Mouse (Mus musculus) erythroblast, adult 5-6 weeks (primary cell): Measurements from ENCODE around the gene Cab39. TPM values are rescaled to one million over a fixed set of nuclear protein-coding genes. Genes with fewer than 3 reads are reported as not detected.

ENCODE experiments used
- ATAC-seq: replicated peaks from 2 replicates; pipeline ENCODE4 v1.8.0; 2016; ENCODE audit warnings: moderate number of reproducible peaks, mild to moderate bottlenecking, moderate TSS enrichment, inconsistent platforms; ENCODE audit not compliant: poor library complexity, low FRiP score, severe bottlenecking
- total RNA-seq, 2 experiments: library from RNA; stranded (forward) in 1 of 2; stranded (reverse) in 1 of 2; fragments of 150-400 nt in 1 of 2; fragments of 200-764, 138-1000 nt in 1 of 2; gene quantifications; 2 replicates each; pipeline versions ENCODE4 v1.2.3 to v1.2.4; 2015 to 2017; ENCODE audit warnings: low replicate concordance in 2 of 2

Gene Cab39
- total RNA-seq, 2 experiments from 2014 or later: 24.6 to 48.6 TPM

DNA sequence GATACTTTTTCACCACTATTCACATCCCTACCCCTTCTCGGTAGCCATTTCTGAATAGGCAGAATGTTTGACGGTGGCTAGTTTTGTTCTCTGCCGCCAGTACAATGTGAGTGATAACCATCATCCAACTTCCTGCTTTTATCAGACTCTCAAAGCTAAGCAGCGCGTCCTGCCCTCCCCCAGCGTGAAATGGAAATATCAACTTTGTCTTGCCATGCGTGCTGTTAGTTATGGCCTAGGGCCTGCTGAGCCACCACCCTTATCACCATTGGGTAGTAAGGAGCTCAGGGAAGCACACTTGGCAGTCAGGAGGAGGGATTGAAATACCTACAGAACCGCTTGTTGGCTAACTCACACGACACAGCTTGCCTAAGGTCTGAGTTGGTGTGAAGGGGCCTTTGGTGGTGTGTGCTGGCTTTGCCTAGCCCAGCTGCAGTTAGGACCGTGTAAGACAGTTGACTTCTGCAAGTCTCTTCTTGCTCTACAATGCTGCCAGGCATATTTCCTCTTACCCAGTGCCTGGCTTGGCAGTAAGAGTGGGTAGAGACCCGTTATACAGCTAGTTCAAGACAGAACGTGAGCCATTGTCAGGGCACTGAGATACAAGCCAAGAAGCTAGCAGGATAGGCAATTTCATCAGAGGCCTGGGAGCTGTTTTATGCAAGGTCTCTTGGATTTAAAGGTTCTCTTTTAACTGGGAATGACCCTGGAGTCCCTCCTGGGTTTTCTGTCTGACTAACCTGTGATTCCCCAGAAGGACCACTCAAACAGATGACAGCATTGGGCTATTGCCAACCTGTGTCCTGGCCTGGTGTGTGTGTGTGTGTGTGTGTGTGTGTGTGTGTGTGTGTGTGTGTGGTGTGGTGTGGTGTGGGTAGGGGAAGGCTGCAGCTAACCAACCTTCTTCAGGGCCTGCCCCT lies 103.8 kb downstream of the Cab39 start:
- ATAC-seq: no peak

DNA sequence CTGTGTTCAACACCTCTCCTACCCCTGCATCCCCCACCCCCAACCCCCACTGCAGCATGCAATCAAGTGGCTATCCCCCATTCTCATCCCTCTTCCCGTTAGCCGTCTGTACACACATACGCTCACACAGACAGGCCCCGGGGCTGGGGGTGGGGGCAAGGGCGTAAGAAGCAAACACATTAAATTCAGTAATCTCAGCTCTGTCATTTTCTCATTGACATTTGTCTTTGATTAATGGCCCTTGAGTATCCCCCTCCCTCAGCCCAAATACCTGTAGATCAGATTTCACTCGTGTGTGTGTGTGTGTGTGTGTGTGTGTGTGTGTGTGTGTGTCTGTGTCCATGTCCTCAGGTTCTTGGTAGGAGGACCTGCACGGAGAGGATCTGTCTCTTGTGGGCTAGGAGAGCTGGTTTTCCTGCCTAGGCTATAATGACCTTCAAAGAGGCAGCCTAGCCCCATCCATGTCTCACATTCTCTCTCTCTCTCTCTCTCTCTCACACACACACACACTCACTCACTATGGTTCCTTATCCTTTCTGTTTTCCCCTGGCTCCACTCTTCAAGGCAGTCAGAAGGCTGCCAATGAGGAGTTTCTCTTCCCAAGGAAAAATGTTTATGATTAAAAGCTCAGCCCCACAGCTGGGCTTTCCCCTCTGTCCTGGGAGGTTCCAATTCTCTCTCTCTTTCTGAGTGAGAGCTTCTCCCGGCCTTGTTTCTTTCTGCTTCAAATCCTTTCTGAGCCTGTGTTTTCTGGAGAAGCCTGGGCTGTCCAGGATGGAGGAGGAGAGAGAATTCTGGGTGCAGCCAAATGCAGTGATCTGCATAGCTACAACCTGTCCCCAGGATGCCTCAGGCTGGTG lies 104.9 kb downstream of the Cab39 start:
- no peak for ATAC-seq

DNA sequence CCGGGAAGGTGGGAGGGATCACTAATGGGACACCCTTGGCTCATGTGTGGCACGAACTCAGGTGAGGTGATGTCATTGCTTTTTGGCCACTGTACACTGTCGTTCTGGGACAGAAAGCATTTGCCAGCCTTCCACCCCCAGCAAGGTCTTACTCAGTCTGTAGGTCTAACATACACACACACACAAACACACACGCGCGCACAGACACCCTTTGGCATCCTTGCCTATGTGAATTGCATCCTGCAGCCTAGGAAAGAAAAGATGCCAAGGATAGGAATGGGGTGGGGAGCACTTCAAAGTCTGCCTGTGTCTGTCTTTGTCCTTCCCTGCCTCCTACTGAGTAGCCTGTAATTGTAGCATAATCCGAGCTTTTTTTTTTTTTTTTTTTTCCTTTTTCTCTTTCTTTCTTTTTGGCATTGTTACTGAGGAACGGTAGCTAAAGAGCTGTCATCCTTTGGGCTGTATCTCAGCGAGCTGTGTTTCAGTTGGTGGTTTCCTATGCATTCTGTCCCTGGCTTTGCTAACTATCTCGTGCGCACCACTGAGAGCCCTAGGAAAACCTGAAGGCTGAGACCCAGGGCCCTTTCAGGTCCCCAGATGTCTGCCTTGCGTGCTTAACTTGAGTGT lies 105.6 kb downstream of the Cab39 start:
- no peak for ATAC-seq

DNA sequence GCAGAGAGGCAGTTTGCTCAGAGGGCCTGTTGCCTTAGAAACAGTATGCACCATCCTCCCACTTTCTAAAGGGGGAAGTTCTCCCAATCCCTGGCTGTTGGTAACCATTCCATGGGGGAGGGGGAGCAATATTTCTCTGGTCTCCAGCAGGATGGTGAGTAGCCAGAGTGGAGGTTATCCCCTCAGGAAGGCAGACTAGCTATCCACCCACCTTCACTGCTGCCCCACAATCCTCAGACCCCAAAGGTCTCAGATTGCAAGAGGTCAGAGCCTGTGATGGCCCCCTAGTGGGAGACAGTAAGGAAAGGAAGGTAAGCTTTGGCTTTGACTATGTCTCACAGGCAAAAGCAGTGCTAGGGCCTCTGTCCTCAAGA lies 106.1 kb downstream of the Cab39 start:
- no peak for ATAC-seq

DNA sequence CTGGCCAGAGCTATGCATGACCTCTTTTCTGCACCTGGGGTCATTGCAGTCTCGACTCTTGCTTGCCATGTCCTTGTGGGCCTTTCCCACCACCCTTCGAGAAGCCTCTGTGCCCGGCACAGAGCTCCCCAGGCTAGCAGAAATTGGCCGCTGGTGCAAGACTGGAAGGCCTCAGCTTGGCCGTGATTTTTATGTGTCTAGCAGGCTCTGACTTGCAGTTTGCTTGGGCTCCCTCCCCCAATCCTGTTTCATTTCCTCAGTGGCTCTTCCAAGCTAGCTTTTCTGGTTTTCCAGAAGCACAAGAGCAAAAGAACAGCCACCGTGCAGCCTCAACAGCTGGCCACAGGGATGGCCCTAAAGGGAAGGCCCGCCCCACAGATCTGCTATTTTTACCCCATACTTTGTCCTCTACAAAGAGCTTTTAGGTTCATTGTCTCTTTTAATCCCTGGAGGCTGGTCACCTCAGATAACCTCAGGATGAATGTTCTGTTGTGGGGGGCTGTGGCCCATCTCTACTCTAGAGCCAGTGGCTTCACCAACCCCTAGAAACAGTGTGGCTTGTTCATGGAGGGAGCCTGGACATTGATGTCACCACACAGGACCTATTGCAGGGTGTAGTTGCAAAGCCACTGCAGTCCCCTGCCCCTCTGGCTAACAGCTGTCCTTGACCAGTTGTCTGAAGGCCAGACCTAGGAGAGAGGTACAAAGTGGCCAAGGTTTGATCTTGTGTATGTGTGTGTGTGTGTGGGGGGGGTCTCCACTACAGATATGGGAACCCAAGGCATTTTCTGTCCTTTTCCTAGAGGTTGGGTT lies 107.5 kb downstream of the Cab39 start:
- ATAC-seq: no peak

Other genes with a start within 250 kb of the Cab39 start
- gene G530012D18Rik, start 217.8 kb upstream of the Cab39 start, total RNA-seq (2015; ENCODE audit: low replicate concordance): not detected in 2 replicates
- gene G530012D18Rik, start 217.8 kb upstream of the Cab39 start, total RNA-seq (2017; ENCODE audit: low replicate concordance): not detected in 2 replicates
- 24.9 and 28.1 TPM in 2 replicates for gene Sp110, start 194.6 kb upstream of the Cab39 start, total RNA-seq (2015; ENCODE audit: low replicate concordance)
- 16.2 and 36.6 TPM in 2 replicates for gene Sp110, start 194.6 kb upstream of the Cab39 start, total RNA-seq (2017; ENCODE audit: low replicate concordance)
- 47.0 and 57.1 TPM in 2 replicates for gene Sp140, start 193.1 kb upstream of the Cab39 start, total RNA-seq (2015; ENCODE audit: low replicate concordance)
- 45.6 and 57.7 TPM in 2 replicates for gene Sp140, start 193.1 kb upstream of the Cab39 start, total RNA-seq (2017; ENCODE audit: low replicate concordance)
- 193 and 229 TPM in 2 replicates for gene Sp100, start 143.5 kb upstream of the Cab39 start, total RNA-seq (2015; ENCODE audit: low replicate concordance)
- 195 and 223 TPM in 2 replicates for gene Sp100, start 143.5 kb upstream of the Cab39 start, total RNA-seq (2017; ENCODE audit: low replicate concordance)
- 11.0 and 14.2 TPM in 2 replicates for gene A630001G21Rik, start 14.8 kb upstream of the Cab39 start, total RNA-seq (2015; ENCODE audit: low replicate concordance)
- 13.9 and 28.5 TPM in 2 replicates for gene A630001G21Rik, start 14.8 kb upstream of the Cab39 start, total RNA-seq (2017; ENCODE audit: low replicate concordance)
- gene Itm2c, start 100.8 kb downstream of the Cab39 start, total RNA-seq (2015; ENCODE audit: low replicate concordance): 4.8 and 7.7 TPM in 2 replicates
- gene Itm2c, start 100.8 kb downstream of the Cab39 start, total RNA-seq (2017; ENCODE audit: low replicate concordance): 11.0 and 15.6 TPM in 2 replicates
- gene 4933407L21Rik, start 135.0 kb downstream of the Cab39 start, total RNA-seq (2015; ENCODE audit: low replicate concordance): not detected in 2 replicates
- gene 4933407L21Rik, start 135.0 kb downstream of the Cab39 start, total RNA-seq (2017; ENCODE audit: low replicate concordance): not detected in 2 replicates
- gene Gpr55, start 167.6 kb downstream of the Cab39 start, total RNA-seq (2015; ENCODE audit: low replicate concordance): not detected in 2 replicates
- 0.34 TPM in 1 of 2 replicates, not detected in the other for gene Gpr55, start 167.6 kb downstream of the Cab39 start, total RNA-seq (2017; ENCODE audit: low replicate concordance)
- not detected in 2 replicates for gene Spata3, start 223.4 kb downstream of the Cab39 start, total RNA-seq (2015; ENCODE audit: low replicate concordance)
- not detected in 2 replicates for gene Spata3, start 223.4 kb downstream of the Cab39 start, total RNA-seq (2017; ENCODE audit: low replicate concordance)